Mouse (Mus musculus): ENCODE results near the gene Sox30.
"Not testable (repeated sequence)": the region's sequence is repeated elsewhere in the genome, so short reads cannot be mapped to it uniquely, and the experiment has no call there.

Sox30 gene

GRCm38 (mm10) chr11:46020246-46020645 lies 40.1 kb downstream of the Sox30 start:
- no peak for DNase-seq (ENCODE audit: low spot score)

- no peak for DNase-seq (ENCODE audit: low spot score)
These were observed 41.7 kb downstream of the Sox30 start for GRCm38 (mm10) chr11:46021850-46022249.

- DNase-seq (ENCODE audit: low spot score) = no peak
These were observed 42.9 kb downstream of the Sox30 start for GRCm38 (mm10) chr11:46022983-46023382.

- DNase-seq (ENCODE audit: low spot score) = no peak
These were observed 45.9 kb downstream of the Sox30 start for GRCm38 (mm10) chr11:46025962-46026392.

- no peak for DNase-seq (ENCODE audit: low spot score)
These were observed 48.1 kb downstream of the Sox30 start for GRCm38 (mm10) chr11:46027952-46028814.

GRCm38 (mm10) chr11:46029485-46029884 lies 49.4 kb downstream of the Sox30 start:
- DNase-seq (ENCODE audit: low spot score) = no peak

- no peak for DNase-seq (ENCODE audit: low spot score)
These were observed 49.9 kb downstream of the Sox30 start for GRCm38 (mm10) chr11:46030026-46030425.

- DNase-seq (ENCODE audit: low spot score) = no peak
These were observed 51.4 kb downstream of the Sox30 start for GRCm38 (mm10) chr11:46031470-46031869.

GRCm38 (mm10) chr11:46032956-46033355 lies 52.8 kb downstream of the Sox30 start:
- DNase-seq (ENCODE audit: low spot score) = no peak

GRCm38 (mm10) chr11:46036374-46036773 lies 56.3 kb downstream of the Sox30 start:
- DNase-seq (ENCODE audit: low spot score) = no peak

GRCm38 (mm10) chr11:46038901-46039300 lies 58.8 kb downstream of the Sox30 start:
- DNase-seq (ENCODE audit: low spot score) = no peak

GRCm38 (mm10) chr11:46039335-46039734 lies 59.2 kb downstream of the Sox30 start:
- DNase-seq (ENCODE audit: low spot score) = no peak

- no peak for DNase-seq (ENCODE audit: low spot score)
These were observed 60.9 kb downstream of the Sox30 start for GRCm38 (mm10) chr11:46040841-46041556.

GRCm38 (mm10) chr11:46041607-46042267 lies 61.6 kb downstream of the Sox30 start:
- DNase-seq (ENCODE audit: low spot score) = no peak

- DNase-seq (ENCODE audit: low spot score) = no peak
These were observed 64.7 kb downstream of the Sox30 start for GRCm38 (mm10) chr11:46044781-46045180.

GRCm38 (mm10) chr11:46047264-46047663 lies 67.2 kb downstream of the Sox30 start:
- DNase-seq (ENCODE audit: low spot score) = no peak

GRCm38 (mm10) chr11:46052105-46052659 lies 72.1 kb downstream of the Sox30 start, which contains the start of gene Gm12166:
TSS of gene Gm12166 (minus strand) at chr11:46052321.
- DNase-seq (ENCODE audit: low spot score) = not testable (repeated sequence)

- DNase-seq (ENCODE audit: low spot score) = not testable (repeated sequence)
These were observed 73.3 kb downstream of the Sox30 start for GRCm38 (mm10) chr11:46053457-46053856.

GRCm38 (mm10) chr11:46054311-46054710 lies 74.2 kb downstream of the Sox30 start:
- no peak for DNase-seq (ENCODE audit: low spot score)

GRCm38 (mm10) chr11:46054911-46055895 lies 75.1 kb downstream of the Sox30 start:
- no peak for DNase-seq (ENCODE audit: low spot score)

Data from ovary, postnatal 10 days (tissue).